Mouse (Mus musculus) liver, postnatal 0 days (tissue): ENCODE results near the gene Mob2. TPM values are rescaled to one million over a fixed set of nuclear protein-coding genes. Genes with fewer than 3 reads are reported as not detected.
A peak's percentile ranks its signal among the peaks of the same experiment; 100 is the strongest.

Experiments
- ATAC-seq: fragments of 200-750 bp; cut with Nextera tagmentation; 2 replicates; pipeline ENCODE4 v1.8.0; 2017; ENCODE audit warnings: mild to moderate bottlenecking, moderate library complexity
- DNase-seq: peaks from one replicate; pipeline ENCODE4 v3.0.0-alpha.2; 2016
- H3K27ac ChIP-seq: fragments of 300-500 bp; sonication (generic); 2 replicates; pipeline ENCODE4 v1.5.1; 2014; ENCODE audit warnings: antibody characterized with exemption, moderate library complexity, mild to moderate bottlenecking, low read depth
- H3K27me3 ChIP-seq: fragments of 300-500 bp; sonication (generic); 2 replicates; pipeline ENCODE4 v1.6.1; 2014; ENCODE audit warnings: low read length, control low read depth, mixed read lengths; ENCODE audit not compliant: insufficient read depth
- H3K36me3 ChIP-seq: fragments of 300-500 bp; sonication (generic); replicated peaks from 2 replicates; pipeline ENCODE4 v1.6.1; 2014; ENCODE audit warnings: mild to moderate bottlenecking, control low read depth, low read length, moderate library complexity, mixed read lengths; ENCODE audit not compliant: insufficient read depth
- H3K4me1 ChIP-seq: fragments of 300-500 bp; sonication (generic); 2 replicates; pipeline ENCODE4 v1.6.1; 2014; ENCODE audit warnings: antibody characterized with exemption, mild to moderate bottlenecking, control low read depth; ENCODE audit not compliant: insufficient read depth
- H3K4me2 ChIP-seq: fragments of 300-500 bp; sonication (generic); 2 replicates; pipeline ENCODE4 v1.6.1; 2014; ENCODE audit warnings: low read depth, mild to moderate bottlenecking, low read length, moderate library complexity, mixed read lengths
- H3K4me3 ChIP-seq: fragments of 300-500 bp; sonication (generic); 2 replicates; pipeline ENCODE4 v1.5.1; 2014; ENCODE audit warnings: low read depth, low read length
- H3K9ac ChIP-seq: fragments of 300-500 bp; sonication (generic); replicated peaks from 2 replicates; pipeline ENCODE4 v1.6.1; 2014; ENCODE audit warnings: mild to moderate bottlenecking, moderate library complexity
- H3K9me3 ChIP-seq: fragments of 300-500 bp; sonication (generic); 2 replicates; pipeline ENCODE4 v1.6.1; 2016; ENCODE audit warnings: mild to moderate bottlenecking, control low read depth, low read length, mixed read lengths
- CTCF ChIP-seq: sonication (generic); IDR thresholded peaks from 2 replicates; pipeline ENCODE4 v1.5.1; 2016; ENCODE audit warnings: antibody characterized with exemption, low read depth
- EP300 ChIP-seq: IDR thresholded peaks from 2 replicates; pipeline ENCODE4 v1.6.1; 2016; ENCODE audit warnings: antibody characterized with exemption, low read depth, mild to moderate bottlenecking
- WGBS: fragments of 180-500 bp; shearing (Covaris S2); extraction: QIAGEN DNeasy Blood & Tissue Kit; methylation state at CpG from one replicate; pipeline ENCODE4 v1.1.7; 2014; ENCODE audit not compliant: insufficient replicate concordance; 5-methylcytosine and 5-hydroxymethylcytosine counted together
- polyA plus RNA-seq: library from polyadenylated mRNA; unstranded; fragments of >200 nt; fragmentation: Nextera tagmentation; extraction: Ambion mirVana; gene quantifications from 2 replicates; pipeline ENCODE4 v1.2.1, GENCODE M21; 2015

The Mob2 gene
- polyA plus RNA-seq, 1 experiment from 2014 or later: 38.5 TPM

DNA sequence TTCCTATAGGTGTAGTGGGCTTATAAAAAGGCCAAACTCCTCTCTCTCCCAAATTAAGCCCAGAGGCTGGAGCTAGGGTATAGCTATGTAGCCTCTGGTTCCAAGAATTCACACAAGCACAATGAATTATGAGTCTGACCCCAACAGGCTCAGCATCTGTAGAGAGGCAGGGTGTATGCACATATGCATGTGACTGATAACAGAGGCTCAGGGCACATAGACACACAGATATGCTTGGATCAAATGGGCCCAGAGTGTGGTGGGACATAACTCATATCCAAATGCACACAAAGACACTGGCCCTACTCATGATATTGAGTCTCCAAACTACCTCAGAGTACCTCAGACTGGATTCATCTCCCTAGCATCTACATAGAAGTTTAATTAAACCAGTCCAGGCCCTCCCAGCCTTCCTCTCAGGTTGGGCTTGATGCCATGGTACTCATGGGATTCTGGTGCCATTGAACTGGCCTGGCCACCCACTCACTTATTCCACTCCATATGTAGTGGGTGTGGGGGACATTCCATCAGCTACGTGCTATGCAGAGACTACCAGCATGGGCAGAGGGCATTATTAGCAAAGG is 26.3 kb upstream of the Mob2 start:
- Histone ChIP-seq H3K4me1 (peaks cover 59% of the 10 kb centered on the region), H3K9ac (peak overlapping the region; percentile 7; the same call in 1 of the 2 replicates), H3K9me3 (no peaks in the 10 kb centered on the region), H3K4me3 (no peak overlapping the region), H3K4me2 (peak overlapping the region; percentile 54), H3K36me3 (peaks cover 24% of the 10 kb centered on the region; the same call in 1 of the 2 replicates), H3K27ac (peak overlapping the region; percentile 94), H3K27me3 (peaks cover 49% of the 10 kb centered on the region)
- ATAC-seq (peak; percentile 96), DNase-seq (peak; percentile 47)
- TF ChIP-seq EP300 (peak; percentile 97), CTCF (no peak)
- 50% methylated on average over 1 of the region's 1 CpGs for WGBS

DNA sequence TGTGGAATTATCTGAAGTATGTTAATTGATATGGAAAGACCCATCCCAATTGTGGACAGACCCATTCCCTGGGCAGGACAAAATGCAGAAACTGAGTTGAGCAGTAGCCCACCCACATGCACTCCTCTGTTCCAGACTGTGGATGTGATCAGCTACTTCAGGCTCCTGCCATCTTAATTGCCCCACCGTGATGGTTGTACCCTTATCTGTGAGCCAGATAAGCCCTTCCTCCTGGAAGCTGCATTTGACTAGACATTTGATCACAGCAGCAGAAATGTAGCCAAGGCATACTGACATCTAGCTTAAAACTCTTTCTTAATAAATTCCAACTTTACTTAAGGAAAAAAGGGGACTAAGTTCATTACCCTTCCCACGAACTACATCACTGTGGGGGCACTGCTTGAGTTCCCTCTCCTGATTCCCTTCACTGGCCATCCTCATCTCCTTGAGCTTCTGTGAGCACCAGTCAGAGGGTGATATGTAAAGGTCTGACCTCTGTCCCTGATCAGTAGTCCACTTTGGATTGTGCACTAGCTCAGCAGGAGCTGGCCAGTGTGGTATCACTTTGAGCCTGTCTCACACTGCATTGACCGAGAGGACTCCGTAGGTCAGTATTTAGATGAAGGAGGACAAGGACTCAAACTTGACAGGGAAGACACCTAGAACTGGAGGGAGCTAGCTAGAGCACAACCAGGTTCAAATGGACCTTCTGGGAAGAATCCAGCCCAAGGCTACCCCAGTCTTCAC is 25.5 kb upstream of the Mob2 start:
- peak overlapping the region; percentile 94 for H3K27ac ChIP-seq
- WGBS: 58% methylated on average over 4 of the region's 4 CpGs
- H3K9ac ChIP-seq: peak overlapping the region; percentile 7
- peaks cover 55% of the 10 kb centered on the region for H3K27me3 ChIP-seq
- ATAC-seq (0 out of 2 replicates have a peak, but pooled peaks have one; percentile 0), DNase-seq (peak; percentile 14)
- no peaks in the 10 kb centered on the region for H3K9me3 ChIP-seq
- TF ChIP-seq CTCF (no peak), EP300 (no peak)
- H3K36me3 ChIP-seq: peaks cover 24% of the 10 kb centered on the region; the same call in 1 of the 2 replicates
- H3K4me1 ChIP-seq: peaks cover 54% of the 10 kb centered on the region
- H3K4me2 ChIP-seq: peak overlapping the region; percentile 54
- no peak overlapping the region for H3K4me3 ChIP-seq

DNA sequence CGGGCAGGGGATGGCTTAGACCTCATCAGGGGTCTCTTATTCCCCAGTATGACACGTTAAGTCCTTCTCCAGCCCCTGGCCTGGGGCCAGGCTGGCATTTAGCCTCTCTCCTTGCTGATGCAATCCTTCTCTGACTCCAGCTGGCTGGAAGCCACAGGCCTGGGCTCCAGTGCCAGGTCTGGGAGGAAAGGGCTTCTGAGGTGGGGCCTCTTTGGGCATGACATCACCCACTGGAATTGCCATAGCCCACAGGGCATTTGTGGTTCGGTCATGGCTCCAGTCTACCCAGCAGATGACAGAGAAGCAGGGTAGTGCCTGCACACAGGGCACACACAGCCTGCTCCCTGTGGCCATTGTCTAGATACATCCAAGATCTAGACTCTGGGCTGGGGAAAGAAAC is 24.0 kb upstream of the Mob2 start:
- peak; percentile 10; the same call in 1 of the 2 replicates for ATAC-seq
- H3K27ac ChIP-seq: no peak overlapping the region

DNA sequence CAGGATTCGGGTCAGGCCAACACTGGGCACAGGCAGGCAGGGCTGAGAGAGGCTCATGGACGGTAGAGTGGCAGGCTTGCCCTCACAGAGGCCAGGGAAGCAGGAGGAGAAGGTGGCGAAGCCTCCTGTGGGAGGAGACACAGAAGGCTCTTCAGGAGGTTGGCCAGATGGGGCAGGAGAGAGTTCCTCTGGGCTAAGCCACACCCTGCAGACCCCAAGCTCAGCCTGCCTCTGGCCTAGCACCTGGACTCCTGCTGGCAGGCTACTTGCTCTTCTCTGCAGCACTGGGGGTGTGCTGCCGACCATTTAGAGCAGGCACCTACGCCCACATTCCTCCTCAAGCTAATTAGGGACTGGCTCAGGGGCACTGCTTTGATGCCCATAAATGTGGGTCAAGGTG is 23.5 kb upstream of the Mob2 start:
- Histone ChIP-seq H3K4me3 (no peak overlapping the region), H3K9ac (no peak overlapping the region), H3K36me3 (peaks cover 24% of the 10 kb centered on the region; the same call in 1 of the 2 replicates), H3K27ac (no peak overlapping the region), H3K27me3 (peaks cover 56% of the 10 kb centered on the region), H3K9me3 (no peaks in the 10 kb centered on the region), H3K4me2 (no peak overlapping the region), H3K4me1 (peaks cover 46% of the 10 kb centered on the region)
- ATAC-seq: no peak
- DNase-seq: peak; percentile 21
- 33% methylated on average over 5 of the region's 5 CpGs for WGBS
- TF ChIP-seq CTCF (peak; percentile 24; the same call in 1 of the 2 replicates), EP300 (no peak)

More for the DNA sequence above, 24.0 kb upstream of the Mob2 start:
- no peak overlapping the region for H3K9ac ChIP-seq
- no peak overlapping the region for H3K4me3 ChIP-seq
- H3K36me3 ChIP-seq: peaks cover 24% of the 10 kb centered on the region; the same call in 1 of the 2 replicates
- TF ChIP-seq EP300: no peak
- no peak for TF ChIP-seq CTCF
- H3K27me3 ChIP-seq: peaks cover 57% of the 10 kb centered on the region
- DNase-seq: peak; percentile 64
- WGBS: 54% methylated on average over 3 of the region's 3 CpGs
- H3K9me3 ChIP-seq: no peaks in the 10 kb centered on the region
- H3K4me1 ChIP-seq: peaks cover 51% of the 10 kb centered on the region
- no peak overlapping the region for H3K4me2 ChIP-seq

DNA sequence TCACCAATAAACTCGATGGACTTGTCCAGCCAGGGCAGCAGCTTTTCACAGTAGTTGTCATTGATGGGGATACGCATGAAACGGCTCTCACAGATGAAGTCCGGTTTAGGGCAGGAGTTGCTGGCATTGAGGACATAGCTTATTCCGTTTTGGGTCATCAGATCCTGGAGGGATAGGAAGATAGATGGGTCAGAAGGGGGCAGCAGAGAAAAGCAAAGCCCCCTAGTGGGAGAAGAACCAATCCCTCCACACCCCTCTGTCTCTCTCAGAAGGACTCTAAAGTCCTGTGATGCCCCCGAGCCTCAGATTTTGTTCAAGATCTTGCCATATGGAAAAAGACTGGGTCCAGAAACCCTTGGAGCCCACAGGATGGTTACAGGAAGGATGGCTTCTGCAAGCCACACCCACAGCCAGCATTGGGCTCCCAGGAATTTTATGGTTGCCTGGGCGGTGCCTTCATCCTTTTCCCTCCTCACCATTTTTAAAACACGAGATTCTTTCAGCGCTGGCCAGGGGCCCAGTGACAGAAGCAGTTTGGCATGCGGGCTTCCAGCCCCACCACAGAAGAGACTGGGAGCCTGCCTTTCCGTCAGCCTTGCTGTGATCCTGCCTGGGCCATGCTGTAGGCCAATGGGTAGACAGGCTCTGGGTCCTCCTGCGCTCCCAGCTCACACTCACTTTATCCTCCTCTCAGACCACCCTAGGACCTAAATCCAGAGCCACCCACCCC is 22.9 kb upstream of the Mob2 start:
- H3K27ac ChIP-seq: no peak overlapping the region
- no peak for ATAC-seq
- H3K27me3 ChIP-seq: peaks cover 56% of the 10 kb centered on the region
- no peak overlapping the region for H3K9ac ChIP-seq
- peaks cover 24% of the 10 kb centered on the region; the same call in 1 of the 2 replicates for H3K36me3 ChIP-seq
- DNase-seq: no peak
- peaks cover 40% of the 10 kb centered on the region for H3K4me1 ChIP-seq
- H3K9me3 ChIP-seq: no peaks in the 10 kb centered on the region
- H3K4me3 ChIP-seq: no peak overlapping the region
- 37% methylated on average over 12 of the region's 12 CpGs for WGBS
- no peak overlapping the region for H3K4me2 ChIP-seq
- TF ChIP-seq CTCF (no peak; the same call in 1 of the 2 replicates), EP300 (no peak)

DNA sequence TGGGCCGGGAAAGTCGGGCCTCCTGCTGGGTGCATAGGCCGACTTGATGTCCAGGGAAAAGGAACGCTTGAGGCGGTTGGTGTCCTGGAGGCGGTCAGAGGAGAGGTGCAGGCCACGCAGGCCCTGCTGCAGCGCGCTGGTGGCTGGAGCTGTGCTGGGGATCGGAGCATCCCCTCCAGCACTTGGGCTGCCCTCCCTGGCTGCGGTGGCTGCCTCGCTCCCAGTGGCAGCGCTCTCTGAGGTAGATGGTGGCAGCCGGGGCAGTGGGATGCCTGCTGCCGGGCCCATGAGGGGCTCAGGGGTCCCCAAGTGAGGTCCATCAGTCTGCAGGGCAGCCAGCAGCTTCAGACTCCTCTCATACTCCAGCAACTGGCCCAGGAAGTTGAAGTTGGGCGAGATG is 21.7 kb upstream of the Mob2 start:
- H3K27ac ChIP-seq: no peak overlapping the region
- ATAC-seq (no peak), DNase-seq (no peak)
- 43% methylated on average over 16 of the region's 16 CpGs for WGBS
- no peaks in the 10 kb centered on the region for H3K9me3 ChIP-seq
- TF ChIP-seq CTCF (no peak), EP300 (no peak)
- no peak overlapping the region for H3K4me2 ChIP-seq
- H3K27me3 ChIP-seq: peaks cover 48% of the 10 kb centered on the region
- no peak overlapping the region for H3K9ac ChIP-seq
- no peak overlapping the region for H3K4me3 ChIP-seq
- H3K4me1 ChIP-seq: peaks cover 29% of the 10 kb centered on the region
- peaks cover 18% of the 10 kb centered on the region; the same call in 1 of the 2 replicates for H3K36me3 ChIP-seq
